Mouse (Mus musculus): ENCODE results near the gene Nfyb. TPM values are rescaled to one million over a fixed set of nuclear protein-coding genes. Genes with fewer than 3 reads are reported as not detected.

Nfyb gene
- 57.0 TPM for polyA plus RNA-seq (2014; fragmentation: Illumina TruSeq; extraction: RNeasy Lipid Tissue Mini Kit (QIAGEN cat#74804); ENCODE audit: low read depth, low replicate concordance)

GRCm38 (mm10) chr10:82763840-82764631 is at the start of gene Nfyb:
Gene Nfyb (minus strand): TSS chr10:82764144.

Other genes starting within 250 kb of the Nfyb start
- gene 1190007I07Rik, start 140.9 kb downstream of the Nfyb start, polyA plus RNA-seq (2014; fragmentation: Illumina TruSeq; extraction: RNeasy Lipid Tissue Mini Kit (QIAGEN cat#74804); ENCODE audit: low read depth, low replicate concordance) = 22.1 TPM
- 17.2 TPM for gene Tdg, start 134.3 kb downstream of the Nfyb start, polyA plus RNA-seq (2014; fragmentation: Illumina TruSeq; extraction: RNeasy Lipid Tissue Mini Kit (QIAGEN cat#74804); ENCODE audit: low read depth, low replicate concordance)
- not detected for gene Glt8d2, start 73.5 kb downstream of the Nfyb start, polyA plus RNA-seq (2014; fragmentation: Illumina TruSeq; extraction: RNeasy Lipid Tissue Mini Kit (QIAGEN cat#74804); ENCODE audit: low read depth, low replicate concordance)
- gene Hcfc2, start 68.0 kb downstream of the Nfyb start, polyA plus RNA-seq (2014; fragmentation: Illumina TruSeq; extraction: RNeasy Lipid Tissue Mini Kit (QIAGEN cat#74804); ENCODE audit: low read depth, low replicate concordance) = 27.2 TPM
- 61.8 TPM for gene Txnrd1, start 69.8 kb upstream of the Nfyb start, polyA plus RNA-seq (2014; fragmentation: Illumina TruSeq; extraction: RNeasy Lipid Tissue Mini Kit (QIAGEN cat#74804); ENCODE audit: low read depth, low replicate concordance)
- 0.40 TPM for gene Eid3, start 102.5 kb upstream of the Nfyb start, polyA plus RNA-seq (2014; fragmentation: Illumina TruSeq; extraction: RNeasy Lipid Tissue Mini Kit (QIAGEN cat#74804); ENCODE audit: low read depth, low replicate concordance)
- gene Chst11, start 221.4 kb upstream of the Nfyb start, polyA plus RNA-seq (2014; fragmentation: Illumina TruSeq; extraction: RNeasy Lipid Tissue Mini Kit (QIAGEN cat#74804); ENCODE audit: low read depth, low replicate concordance) = 0.11 TPM

Data from liver, adult 10 weeks (tissue).